Mouse (Mus musculus) myocyte (in vitro differentiated cells): ENCODE measurements around the gene Dlg1.

Experiments
- E2F4 ChIP-seq: IDR thresholded peaks from one replicate; pipeline ENCODE4 v1.6.1; 2011; ENCODE audit warnings: mild to moderate bottlenecking, control low read depth, moderate library complexity; ENCODE audit not compliant: insufficient read depth
- MAX ChIP-seq: IDR thresholded peaks from one replicate; pipeline ENCODE4 v1.6.1; 2011; ENCODE audit warnings: low read depth, mild to moderate bottlenecking, control low read depth
- POLR2A ChIP-seq: IDR thresholded peaks from one replicate; pipeline ENCODE4 v1.6.1; 2011; ENCODE audit warnings: low read depth, mild to moderate bottlenecking, control low read depth, moderate library complexity; ENCODE audit not compliant: insufficient read length
- POLR2AphosphoS2 ChIP-seq: IDR thresholded peaks from one replicate; pipeline ENCODE4 v1.6.1; 2011; ENCODE audit warnings: low read depth, control low read depth; ENCODE audit not compliant: insufficient read length
- REST ChIP-seq: IDR thresholded peaks from one replicate; pipeline ENCODE4 v1.6.1; 2011; ENCODE audit warnings: mild to moderate bottlenecking, control low read depth, moderate library complexity; ENCODE audit not compliant: insufficient read depth, insufficient read length
- SRF ChIP-seq: IDR thresholded peaks from one replicate; pipeline ENCODE4 v1.6.1; 2011; ENCODE audit warnings: low read depth; ENCODE audit not compliant: control insufficient read depth, insufficient read length

GRCm38 (mm10) chr16:31896971-31897774 lies 233.9 kb downstream of the Dlg1 start:
- TF ChIP-seq REST = no peak
- TF ChIP-seq MAX = no peak
- TF ChIP-seq SRF = no peak
- no peak for TF ChIP-seq E2F4
- no peak for TF ChIP-seq POLR2A
- no peak for TF ChIP-seq POLR2AphosphoS2
